Mouse (Mus musculus) heart, postnatal 0 days (tissue): ENCODE results near the gene Cry2.
"Not testable (repeated sequence)": the region's sequence is repeated elsewhere in the genome, so short reads cannot be mapped to it uniquely, and the experiment has no call there.

Experiments
- CTCF ChIP-seq: IDR thresholded peaks from 2 replicates; pipeline ENCODE4 v1.5.1; 2016; ENCODE audit warnings: antibody characterized with exemption, control low read depth, low read depth
- EP300 ChIP-seq: IDR thresholded peaks from 2 replicates; pipeline ENCODE4 v1.6.1; 2016; ENCODE audit warnings: antibody characterized with exemption, low read depth

DNA sequence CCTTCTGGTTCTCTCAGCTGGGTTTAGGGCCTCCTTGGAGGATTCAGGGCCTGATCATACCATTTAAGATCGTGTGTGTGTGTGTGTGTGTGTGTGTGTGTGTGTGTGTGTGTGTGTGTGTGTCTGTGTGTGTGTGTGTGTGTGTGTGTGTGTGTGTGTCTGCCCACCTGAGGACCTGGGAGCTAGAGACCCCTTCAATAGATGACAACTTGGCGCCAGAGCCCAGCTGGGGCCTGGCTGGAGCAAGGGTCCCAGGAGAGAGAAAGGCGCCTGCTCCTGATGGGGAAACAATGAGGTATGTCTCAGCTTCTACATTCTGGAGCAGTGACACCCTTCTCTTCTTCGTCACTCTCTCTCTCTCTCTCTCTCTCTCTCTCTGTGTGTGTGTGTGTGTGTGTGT, 34.0 kb downstream of the Cry2 start:
- not testable (repeated sequence) for TF ChIP-seq CTCF, EP300
